Mouse (Mus musculus) MEL-GATA-1-ER (cell line): ENCODE data around the gene Tmem131.
A peak's percentile ranks its signal among the peaks of the same experiment; 100 is the strongest.

ENCODE experiments used
- DNase-seq: peaks from one replicate; pipeline ENCODE4 v3.0.0-alpha.2; 2012; ENCODE audit warnings: low read depth; ENCODE audit errors: extremely low read depth

Tmem131 gene

DNA sequence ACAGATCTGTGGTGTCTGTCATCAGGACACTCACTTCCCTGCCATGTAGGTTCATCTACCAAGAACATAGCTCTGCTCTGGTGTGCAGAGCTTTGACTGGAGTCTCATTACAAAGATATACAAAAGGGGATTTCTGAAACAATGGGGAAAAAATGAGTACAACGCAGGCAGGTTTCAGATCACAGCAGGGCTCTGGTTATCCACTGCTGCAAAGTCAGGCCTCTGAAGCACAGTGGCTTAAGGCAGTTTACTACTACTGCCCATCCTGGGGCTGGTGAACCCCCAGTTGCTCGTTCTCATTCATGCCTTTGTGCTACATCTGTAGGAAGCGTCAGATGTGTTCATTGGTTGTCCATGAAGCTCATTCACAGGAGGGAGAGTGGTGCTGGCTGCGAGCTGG lies 57.0 kb downstream of the Tmem131 start:
- DNase-seq, result no peak

- DNase-seq, result no peak
Measured at GRCm38 (mm10) chr1:36884536-36884935, 58.9 kb downstream of the Tmem131 start.

DNA sequence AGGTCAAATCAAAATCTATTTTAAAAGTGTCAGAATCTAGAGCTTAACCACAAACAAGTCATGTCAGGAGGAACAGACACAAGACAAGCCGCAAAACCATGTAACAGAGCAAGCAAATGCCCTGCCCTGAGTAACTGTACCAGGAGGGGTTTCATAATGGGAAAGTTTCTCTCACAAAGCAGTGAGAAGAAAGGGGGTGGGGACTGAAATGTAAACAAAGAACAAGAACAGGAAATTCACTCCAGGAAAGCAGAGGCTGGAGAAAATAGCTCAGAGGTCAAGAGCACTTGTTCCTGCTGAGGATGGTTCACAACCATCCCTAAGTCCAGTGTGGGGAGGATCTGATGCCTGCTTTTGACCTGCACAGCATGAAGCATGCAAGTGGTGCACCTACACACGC lies 59.7 kb downstream of the Tmem131 start:
- no peak for DNase-seq

DNA sequence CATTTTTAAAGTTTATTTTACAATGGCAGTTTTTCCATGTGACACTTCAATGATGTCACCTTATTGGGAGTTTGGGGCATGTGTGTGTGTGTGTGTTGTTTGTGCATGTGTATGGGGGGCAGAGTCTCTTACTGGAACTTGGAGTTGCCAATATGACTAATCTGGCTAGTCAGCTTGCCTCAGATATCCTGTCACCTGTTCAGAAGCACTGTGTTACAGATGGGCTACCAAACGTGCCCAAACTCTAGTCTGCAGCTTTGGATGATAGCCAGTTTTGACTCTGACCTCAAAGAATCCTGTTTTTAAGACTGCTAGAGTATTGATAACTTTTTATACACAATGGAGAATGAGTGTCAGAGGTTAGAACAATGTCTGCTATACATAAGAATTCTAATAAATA lies 64.3 kb downstream of the Tmem131 start:
- DNase-seq, result no peak

- DNase-seq, result no peak
Measured at GRCm38 (mm10) chr1:36877126-36877525, 66.3 kb downstream of the Tmem131 start.

DNA sequence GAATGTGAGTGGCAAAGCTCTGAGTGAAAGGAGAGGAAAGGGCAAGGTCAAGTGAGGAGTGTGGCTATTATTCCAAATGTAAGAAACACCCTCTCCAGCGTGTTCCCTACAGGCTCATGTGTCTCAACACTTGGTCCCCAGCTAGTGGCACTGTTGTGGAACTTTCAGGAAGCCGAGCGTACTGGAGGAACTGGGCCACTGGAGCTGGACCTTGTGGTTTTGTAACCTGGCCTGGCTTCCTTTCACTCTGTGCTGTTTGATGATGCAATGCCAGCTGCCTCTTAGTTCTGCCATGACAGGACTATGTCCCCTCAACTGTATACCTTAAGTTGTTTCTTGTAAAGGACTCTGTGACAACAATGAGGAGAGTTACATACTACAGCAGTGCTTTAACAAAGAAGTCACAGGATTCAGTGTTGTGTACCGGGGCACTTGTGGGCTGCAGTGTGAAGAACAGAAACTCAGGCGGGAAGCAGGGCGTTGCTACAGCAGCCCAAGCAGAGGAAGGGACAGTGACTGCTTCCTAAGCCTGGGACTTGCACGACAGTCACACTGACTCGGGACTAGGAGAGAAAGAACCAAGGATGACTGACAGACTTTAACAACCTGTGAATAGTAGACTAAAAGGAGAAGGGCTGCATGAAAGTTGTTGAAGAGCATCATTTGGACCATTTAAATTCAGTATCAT lies 68.4 kb downstream of the Tmem131 start:
- no peak for DNase-seq

- DNase-seq, result no peak
Measured at GRCm38 (mm10) chr1:36871238-36871637, 72.2 kb downstream of the Tmem131 start.

DNA sequence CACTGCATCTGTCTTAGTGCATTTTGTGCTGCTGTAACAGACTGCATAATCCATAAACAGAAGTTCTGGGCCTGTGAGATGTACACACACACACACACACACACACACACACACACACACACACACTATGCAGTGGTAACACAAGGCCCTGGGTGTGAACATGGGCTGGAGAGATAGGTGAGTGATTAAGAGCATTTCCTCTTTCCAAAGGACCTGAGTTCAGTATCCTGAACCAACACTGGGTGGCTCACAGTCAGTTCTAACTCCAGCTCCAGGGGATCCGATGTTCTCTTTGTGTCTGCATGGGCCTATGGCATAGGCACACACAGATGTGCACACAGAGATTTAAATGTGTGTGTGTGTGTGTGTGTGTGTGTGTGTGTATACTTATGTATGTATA lies 72.9 kb downstream of the Tmem131 start:
- peak; percentile 78 for DNase-seq

GRCm38 (mm10) chr1:36864757-36865156 lies 78.7 kb downstream of the Tmem131 start:
- DNase-seq, result no peak

DNA sequence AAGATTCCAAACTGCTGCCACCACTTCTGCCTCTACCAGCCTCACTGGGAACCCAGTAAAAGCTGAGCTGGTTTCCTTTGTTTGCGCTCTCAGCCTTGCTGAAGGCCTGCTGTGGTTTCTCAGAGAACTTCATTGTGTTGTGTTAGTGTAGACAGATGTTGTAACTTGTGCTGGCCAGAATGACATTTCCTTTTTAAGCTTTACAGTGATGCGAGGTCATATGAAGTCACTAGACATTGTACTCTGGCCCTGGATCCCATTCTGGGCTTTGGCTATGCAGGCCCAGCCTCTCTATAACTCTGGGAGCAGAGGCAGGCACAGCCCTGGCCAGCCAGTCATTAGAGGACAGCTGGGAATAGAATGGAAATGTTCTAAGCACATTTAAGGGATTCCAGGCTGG lies 81.7 kb downstream of the Tmem131 start:
- no peak for DNase-seq

GRCm38 (mm10) chr1:36860876-36861275 lies 82.6 kb downstream of the Tmem131 start:
- DNase-seq, result no peak

DNA sequence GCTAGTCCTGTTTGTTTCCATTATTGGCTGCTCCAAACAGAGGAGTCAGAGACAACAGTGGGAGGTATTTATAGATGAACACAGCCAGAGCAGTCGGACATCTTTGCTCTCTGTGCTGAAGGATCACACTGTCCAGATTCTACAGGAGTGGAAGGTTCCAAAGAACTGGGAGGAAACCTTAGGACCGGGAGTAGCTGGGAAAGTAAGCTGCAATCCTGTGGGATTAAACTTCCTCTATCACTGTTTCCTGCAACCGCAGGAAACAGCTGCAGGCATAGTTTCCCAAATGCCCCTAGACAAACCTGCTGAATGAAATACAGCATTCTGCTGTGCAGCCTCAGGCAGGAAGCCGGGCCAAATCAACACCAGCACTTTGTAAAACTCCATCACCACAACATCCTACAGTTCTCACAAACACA lies 83.0 kb downstream of the Tmem131 start:
- no peak for DNase-seq

- no peak for DNase-seq
Measured at GRCm38 (mm10) chr1:36857081-36857480, 86.4 kb downstream of the Tmem131 start.

DNA sequence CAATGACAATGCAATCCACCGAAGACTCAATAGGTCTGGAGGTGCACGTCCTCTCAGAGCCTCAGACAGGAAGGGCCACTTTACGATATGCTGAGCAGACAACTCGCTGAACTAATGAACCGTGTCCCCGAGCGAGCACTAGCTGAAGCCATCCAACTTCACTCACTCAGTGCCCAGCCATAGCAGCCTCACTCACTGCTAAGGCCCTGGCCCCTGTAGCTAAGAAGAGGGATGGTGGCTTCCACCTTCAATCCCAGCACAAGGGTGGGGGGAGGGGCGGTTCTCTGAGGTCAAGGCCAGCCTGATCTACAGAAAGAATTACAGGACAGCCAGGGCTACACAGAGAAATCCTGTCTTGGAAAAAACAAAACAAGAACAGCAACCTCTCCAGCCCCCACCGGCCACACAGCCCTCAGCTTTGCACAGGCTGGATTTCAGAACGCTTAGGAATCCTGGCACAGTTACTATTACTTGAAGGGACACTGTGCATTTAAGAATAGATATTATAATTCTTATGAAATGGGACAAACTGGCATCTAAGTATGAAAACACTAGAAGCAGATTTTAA lies 89.2 kb downstream of the Tmem131 start:
- DNase-seq, result no peak

- DNase-seq, result no peak
Measured at GRCm38 (mm10) chr1:36852085-36852484, 91.4 kb downstream of the Tmem131 start.

DNA sequence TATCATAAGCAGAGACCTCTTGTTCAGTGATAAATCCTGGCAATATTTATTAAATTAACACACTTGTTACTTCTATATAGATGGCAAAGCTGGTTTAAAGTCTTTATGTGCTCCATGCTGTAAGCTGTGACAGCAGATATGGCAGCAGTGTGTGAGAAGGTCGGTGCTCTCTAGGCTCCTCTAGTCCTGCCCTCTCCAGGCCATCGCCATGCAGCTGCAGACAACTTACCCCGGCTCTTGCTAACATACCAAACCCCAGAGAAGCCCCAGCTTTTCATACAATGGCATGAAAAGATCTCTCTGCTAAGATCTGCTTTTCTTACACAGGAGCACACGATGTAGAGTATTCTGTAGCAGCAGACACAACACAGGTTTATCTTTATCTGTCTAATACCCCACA lies 92.1 kb downstream of the Tmem131 start:
- no peak for DNase-seq

DNA sequence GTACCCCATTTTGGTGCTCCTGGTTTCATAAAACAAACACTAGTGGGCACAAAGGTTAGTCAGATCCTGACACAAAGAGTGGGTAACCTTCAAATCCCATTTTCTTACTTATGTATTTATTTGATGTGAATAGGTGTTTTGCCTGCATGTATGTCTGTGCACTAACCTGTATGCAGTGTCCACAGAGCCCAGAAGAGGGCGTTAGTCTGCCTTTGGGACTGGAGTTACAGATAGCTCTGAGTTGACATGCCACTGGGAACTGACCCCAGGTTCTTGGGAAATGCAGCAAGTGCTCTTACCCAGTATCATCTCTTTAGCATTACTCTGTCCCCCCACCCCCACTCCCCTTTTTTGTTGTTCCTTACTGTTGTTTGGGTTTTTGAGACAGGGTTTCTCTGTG lies 95.4 kb downstream of the Tmem131 start:
- no peak for DNase-seq

- no peak for DNase-seq
Measured at GRCm38 (mm10) chr1:36847276-36847675, 96.2 kb downstream of the Tmem131 start.

GRCm38 (mm10) chr1:36845031-36845430 lies 98.4 kb downstream of the Tmem131 start:
- no peak for DNase-seq

GRCm38 (mm10) chr1:36841806-36842205 lies 101.7 kb downstream of the Tmem131 start:
- DNase-seq, result no peak

- no peak for DNase-seq
Measured at GRCm38 (mm10) chr1:36840959-36841358, 102.5 kb downstream of the Tmem131 start.

DNA sequence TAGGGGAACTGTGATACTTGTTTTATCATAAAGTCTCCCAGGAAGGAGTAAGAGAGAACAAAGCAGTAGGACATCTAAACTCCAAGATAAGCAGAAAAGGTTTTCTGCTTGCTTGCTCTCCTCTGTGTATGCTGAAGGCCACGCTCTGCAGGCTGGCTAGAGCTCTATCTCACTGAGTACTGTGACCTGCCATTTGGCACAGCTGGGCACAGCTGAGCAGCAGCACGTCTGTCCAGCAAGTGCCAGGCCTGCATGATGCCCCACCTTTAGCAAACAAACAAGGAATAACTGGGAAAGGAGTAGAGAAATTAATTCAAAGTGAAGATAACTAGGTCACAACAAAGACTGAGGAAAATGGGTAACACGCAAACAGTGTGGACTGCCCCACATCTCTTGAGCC lies 103.6 kb downstream of the Tmem131 start:
- no peak for DNase-seq

GRCm38 (mm10) chr1:36836274-36836954 lies 107.1 kb downstream of the Tmem131 start:
- DNase-seq, result no peak
